Mouse (Mus musculus): ENCODE data around the gene Wipf1.
"Not testable (repeated sequence)": the region's sequence is repeated elsewhere in the genome, so short reads cannot be mapped to it uniquely, and the experiment has no call there.

Wipf1 gene

DNA sequence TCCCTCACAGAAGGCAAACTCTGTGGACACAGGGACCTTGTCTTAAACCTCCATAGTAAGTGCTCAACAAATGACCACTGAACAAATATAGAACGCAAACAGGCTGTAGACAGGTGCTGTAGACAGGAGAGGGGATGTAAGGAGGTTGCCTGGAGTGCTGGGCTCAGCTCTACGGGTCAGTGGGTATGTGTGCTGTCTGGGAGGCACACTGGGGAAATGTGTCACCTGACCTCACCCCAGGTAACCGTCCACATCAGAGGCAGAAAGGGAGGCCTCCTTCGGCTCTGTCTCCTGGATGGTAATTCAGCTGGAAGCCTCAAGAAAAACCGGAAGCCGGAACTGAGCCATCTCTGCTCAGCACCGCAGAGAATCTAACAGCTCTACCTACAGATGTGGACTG is 21.6 kb downstream of the Wipf1 start:
- DNase-seq (ENCODE audit: low spot score in 2 of 2) = no peak

DNA sequence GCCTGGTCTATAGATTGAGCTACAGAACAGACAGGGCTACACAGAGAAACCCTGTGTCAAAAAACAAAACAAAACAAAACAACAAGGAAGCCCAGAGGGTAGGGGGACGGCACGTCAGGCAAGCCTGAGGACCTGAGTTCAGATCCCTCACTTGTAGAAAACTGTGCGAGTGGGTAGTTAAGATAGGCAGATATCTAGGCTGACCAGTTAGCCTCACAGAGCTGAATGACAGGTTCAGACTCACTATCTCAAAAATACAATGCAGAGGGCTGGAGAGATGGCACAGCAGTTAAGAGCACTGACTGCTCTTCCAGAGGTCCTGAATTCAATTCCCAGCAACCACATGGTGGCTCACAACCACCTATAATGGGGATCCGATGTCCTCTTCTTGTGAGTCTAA is 23.2 kb downstream of the Wipf1 start:
- DNase-seq (ENCODE audit: low spot score in 2 of 2) = not testable (repeated sequence)

DNA sequence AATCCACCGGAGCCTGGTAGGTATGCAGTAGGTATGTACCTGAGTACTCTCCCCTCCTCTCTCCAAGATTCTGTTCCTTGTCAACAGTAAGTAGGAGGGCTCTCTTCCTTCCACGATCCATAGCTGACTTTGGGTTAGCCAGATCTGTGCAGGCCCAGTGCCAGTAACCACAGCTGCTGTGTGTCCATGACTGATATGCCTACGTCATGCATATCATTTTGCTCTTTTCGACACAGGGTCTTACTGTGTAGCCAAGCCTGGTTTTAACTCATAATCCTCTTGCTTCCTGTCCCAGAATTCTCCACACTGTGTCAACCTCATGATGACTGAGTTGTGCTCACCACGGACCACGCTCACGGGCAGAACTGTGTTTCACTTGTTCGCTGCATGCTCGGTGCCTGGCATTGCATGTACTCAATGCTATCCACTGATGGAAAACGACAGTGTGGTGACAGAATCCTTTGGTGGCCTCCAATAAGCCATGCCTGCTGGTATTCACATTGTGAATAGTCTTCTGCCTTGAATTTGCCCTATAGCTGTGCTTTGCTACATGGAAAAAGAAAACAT is 26.6 kb downstream of the Wipf1 start:
- DNase-seq (ENCODE audit: low spot score in 2 of 2) = no peak

DNA sequence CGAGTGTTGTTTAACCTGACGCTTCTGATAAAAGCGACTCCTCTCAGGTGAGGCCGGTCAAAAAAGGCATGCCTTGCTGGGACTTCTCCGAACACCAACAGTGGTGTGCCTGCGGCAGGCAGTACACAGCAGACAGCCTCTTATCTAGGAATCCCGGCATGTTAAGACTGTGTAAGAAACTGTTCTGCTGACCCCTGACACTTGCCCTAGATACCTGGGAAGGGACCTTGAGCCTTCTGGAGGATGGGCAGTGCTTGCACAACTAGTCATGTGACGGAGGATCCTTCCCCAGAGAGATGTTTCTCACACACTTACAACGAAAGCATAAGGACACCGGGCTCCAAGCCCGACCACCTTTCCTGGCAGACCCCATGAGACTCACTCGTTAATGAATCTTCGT is 28.7 kb downstream of the Wipf1 start:
- no peak for DNase-seq (ENCODE audit: low spot score in 2 of 2)

DNA sequence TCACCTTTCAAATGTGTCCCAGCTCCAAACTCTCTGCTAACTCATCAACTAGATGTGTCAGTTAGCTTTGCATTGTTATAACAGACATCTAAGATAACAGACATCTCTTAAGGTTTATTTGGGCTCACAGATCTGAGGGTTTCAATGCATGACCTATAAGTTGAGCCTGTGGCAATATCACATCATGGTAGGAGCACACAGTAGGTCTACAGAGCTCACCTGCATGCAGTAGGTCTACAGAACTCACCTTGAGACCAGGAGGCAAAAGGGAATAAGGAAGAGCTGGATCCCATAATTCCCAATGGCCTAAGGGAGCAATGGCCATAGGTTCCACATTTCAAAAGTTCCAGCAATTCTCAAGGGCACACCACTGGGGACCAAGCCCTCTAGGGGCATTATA is 31.2 kb downstream of the Wipf1 start:
- no peak for DNase-seq (ENCODE audit: low spot score in 2 of 2)

DNA sequence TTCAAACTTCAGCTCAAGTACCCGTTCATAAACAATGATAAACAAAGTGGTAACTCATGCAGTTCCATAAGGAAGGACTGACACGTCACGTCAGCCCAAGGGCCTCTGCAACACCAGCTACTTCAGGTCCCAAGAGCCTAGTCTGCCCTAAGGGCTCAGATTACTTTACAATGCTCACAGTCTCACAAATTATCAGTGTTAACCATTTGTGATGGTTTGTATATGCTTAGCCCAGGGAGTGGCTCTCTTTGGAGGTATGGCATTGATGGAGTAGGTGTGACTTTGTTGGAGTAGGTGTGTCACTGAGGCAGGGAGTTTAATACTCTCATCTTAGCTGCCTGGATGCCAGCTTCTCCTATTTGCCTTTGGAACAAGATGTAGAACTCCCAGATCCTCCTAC is 32.0 kb downstream of the Wipf1 start:
- DNase-seq (ENCODE audit: low spot score in 2 of 2) = no peak

DNA sequence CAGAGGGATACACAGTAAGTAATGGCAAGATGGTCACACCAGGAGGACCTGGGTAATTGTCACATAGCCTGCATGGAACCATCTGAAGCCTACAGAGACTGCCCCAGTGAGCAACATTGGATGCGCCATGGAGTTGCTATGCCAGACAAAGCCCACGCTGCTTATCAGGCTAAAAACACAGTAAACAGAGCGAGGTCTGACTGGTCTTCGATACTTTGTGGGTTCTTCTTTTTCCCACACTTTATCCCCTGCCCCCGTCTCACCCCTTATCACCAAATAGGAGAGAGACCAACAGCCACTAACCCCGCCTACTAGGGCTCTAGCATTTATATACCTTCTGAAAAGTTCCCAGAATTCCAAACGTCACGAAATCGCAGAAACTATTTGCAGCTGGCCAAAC is 32.6 kb downstream of the Wipf1 start:
- DNase-seq (ENCODE audit: low spot score in 2 of 2) = no peak

DNA sequence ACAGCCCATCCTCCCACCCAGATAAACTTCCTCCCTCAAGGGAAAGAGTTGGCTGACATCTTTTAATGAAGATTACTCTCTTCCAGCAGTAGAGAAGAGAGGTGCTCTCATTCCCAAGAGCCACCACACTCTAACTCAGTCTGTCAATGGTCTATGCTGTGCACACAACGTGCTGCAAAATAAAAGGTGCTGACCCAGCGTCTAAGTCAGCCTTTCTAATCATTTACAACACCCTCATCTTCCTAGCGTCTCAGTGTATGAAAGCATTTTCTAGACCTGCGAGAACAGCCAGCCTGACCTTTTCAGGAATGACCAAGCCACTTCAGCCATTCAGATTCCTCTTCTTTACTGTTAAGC is 33.2 kb downstream of the Wipf1 start:
- no peak for DNase-seq (ENCODE audit: low spot score in 2 of 2)

DNA sequence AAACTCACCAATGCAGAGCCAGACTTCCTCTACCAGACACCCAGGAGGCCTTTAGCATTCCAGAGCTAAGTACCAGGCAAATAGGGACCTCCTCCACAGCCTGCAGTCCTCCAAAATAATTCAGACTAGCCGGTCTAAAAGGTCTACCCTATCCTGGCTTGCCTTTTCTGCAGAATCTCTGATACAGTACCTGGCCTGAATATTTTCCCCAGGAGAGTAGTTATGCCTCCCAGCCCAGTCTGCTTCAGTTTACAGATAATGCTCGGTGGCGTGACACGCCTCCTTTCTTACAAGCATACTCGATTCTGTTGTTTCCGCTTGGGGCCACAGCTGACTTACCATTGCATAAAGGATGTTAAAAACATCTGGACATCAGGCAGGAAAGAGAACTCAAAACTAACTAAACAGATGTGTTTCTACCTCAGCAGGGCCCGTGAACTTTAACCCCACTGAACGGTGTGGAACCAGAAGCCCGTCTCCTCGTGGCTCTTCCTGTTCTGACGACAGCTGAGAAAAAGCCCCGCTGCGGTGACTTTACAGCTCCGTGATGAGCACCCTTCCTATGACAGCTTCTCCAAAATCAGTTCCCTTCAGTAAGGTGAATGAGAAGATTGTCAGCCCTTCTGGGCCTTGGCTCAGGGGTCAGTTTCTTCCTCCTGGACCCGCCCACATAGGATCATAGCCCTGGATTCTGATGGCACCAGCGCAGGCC is 33.8 kb downstream of the Wipf1 start:
- no peak for DNase-seq (ENCODE audit: low spot score in 2 of 2)

DNA sequence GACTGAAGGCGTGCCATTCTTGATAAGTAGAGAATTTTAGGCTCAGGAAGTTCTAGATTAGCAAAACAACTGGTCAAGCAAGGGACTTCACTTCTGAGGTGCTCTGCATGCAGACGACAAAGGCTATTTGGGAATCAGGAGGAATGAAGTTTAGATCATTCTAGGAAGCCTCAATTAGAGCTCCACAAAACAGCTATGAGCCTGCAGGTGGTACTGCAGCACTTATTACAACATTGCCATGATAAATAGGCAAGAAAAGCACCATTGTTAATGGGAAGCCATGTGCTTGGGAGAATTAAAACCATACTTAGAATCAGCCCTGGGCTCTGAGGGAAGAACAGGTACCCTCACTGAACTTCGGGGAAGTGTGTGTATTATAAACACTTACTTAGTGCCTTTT is 36.0 kb downstream of the Wipf1 start:
- no peak for DNase-seq (ENCODE audit: low spot score in 2 of 2)

DNA sequence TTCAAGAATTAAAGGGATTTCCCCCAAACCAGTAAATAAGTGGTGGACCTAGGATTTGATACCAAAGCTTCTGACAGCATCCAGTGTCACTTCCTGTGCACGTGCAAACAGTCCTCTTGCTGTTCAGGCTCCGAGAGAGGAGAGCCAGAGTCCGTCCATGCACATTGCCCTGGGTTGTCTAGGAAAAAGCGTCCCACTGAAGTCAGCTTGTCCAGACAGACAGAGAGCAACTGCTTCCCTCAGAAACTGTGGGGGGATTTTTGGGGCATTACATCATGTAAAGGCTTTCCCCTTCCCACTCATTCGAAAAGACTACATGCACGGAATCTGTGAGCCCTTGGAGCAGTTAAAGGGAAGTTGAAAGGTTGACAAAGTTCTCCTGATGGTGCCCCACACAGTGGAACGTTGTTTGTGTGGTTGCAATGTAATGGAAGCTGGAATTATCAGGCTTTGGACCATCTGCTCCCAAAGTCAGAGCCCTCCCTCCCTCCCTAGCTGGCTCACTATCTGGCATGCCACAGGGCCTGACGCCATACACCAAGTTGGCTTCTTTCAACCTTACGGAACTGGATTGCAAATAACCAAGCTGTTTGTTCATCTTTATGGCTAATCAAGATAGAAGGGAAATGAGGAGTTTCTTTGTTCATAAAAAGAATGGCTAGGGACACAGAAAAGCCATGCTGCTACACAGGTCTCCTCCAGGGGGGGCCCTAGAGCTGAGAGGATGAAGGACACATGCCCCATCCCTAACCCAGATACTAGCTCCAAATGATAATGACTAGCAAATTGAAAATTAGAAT is 37.9 kb downstream of the Wipf1 start:
- peak in 1 of 2 experiments; percentile 22 for DNase-seq (ENCODE audit: low spot score in 2 of 2)

DNA sequence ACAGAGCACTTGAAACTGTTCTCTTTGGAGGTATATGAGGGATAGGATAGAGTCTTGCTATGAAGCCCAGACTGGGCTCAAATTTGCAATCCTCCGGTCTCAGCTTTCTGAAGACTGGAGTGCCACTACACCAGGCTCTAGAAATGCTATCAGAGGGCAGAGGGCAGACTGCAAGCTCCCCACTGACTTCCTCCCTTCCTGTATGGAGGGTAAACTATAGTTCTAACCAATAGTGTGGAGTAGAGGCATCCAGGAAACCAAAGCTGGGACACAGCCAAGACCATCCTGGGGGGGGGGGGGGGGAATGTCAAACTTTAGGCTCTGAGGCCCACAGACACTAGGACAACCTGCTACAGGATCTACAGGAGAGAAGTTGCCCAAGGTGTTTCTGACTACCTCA is 39.1 kb downstream of the Wipf1 start:
- no peak for DNase-seq (ENCODE audit: low spot score in 2 of 2)

DNA sequence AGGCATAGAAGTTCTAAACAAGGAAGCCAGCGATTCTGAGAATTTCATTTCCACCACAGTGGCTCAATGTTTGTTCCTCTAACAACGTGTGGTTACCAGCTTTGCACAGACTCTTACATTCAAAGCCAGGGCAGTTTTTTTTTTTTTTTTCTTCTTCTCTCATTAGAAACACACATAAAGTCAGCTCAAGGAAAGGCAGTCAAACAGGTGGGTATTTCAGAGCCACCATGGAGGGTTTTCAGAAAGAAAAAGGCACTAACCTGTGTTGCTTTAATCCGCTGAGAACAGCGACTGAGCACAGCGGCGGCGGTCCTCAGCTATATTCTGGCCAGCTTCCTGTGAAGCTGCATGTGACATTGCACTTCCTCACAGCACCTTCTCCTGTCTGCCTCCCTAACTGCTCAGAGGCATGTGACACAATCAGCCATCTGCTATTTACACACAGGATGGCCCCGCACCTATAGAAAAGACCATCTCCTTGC is 43.4 kb downstream of the Wipf1 start:
- DNase-seq (ENCODE audit: low spot score in 2 of 2) = no peak

DNA sequence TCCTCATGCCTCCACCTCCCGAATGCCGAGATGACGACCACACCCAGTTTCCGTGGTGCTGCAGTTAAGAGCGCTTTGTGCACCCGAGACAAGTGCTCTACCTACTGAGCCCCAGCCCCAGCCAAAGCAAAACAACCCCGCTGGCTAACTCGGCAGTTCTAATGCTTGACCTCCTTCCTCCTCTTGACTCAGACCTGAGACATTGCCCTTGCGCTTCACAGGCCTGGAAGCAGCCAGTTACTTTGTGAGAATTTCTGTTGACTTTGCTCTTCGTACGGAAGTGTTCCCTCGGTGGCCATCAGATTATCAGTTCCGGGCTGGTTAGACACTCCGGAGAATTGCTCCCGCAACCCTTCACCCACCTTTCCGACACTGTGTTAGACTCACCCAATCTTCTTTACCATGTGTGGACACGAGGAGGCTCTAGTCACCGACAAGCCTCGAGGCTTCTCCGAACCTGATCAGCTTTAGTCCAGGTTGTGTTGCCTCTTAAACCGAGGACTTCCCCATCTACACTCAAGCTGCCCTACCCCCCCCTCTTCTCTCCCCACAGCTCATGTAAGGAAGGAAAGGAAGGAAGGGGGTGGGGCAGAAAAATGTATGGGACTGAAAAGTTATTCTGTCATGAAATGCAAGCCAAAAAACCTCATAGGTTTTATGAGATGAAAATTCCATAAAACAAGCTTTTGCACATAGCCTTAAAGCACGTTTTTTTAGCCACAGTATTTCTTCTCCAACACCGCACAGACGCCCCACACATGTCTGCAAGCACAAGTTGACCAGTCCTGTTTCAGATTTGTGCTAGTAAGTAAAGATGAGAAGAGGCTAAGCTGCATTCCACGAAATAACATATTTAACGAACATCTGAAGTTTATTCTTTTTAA is 44.1 kb downstream of the Wipf1 start:
- no peak for DNase-seq (ENCODE audit: low spot score in 2 of 2)

DNA sequence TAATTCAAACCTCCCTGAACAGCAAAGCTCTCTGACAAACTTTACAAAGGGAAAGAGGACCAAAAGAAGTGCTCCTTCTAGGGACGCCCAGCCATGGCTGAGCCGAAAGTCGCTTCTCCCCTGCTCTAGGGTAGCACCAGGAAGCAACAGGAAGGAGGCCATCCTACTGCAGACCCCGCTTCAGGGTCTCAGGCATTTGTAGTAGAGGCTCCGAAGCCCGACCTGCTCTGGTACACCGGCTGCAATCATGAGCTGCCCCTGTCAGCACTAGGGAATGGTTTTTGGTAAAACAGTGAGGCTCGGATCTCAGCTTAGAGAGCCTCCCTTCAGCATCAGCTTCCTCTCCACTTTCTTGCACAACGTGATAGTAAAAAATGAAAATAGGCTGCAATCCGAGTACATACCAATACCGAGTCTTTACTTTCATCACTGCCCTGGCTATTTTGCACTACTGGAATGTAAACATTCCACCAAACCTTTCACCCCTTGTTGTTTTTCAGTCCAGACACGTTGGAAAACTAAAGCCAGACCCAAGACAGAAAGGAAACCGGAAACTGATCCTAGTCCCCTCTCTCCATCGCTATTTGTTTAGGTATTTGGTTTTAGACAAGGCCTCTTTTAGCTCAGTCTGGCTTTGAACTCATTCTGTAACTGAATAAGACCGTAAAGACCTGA is 44.8 kb downstream of the Wipf1 start:
- DNase-seq (ENCODE audit: low spot score in 2 of 2) = no peak

DNA sequence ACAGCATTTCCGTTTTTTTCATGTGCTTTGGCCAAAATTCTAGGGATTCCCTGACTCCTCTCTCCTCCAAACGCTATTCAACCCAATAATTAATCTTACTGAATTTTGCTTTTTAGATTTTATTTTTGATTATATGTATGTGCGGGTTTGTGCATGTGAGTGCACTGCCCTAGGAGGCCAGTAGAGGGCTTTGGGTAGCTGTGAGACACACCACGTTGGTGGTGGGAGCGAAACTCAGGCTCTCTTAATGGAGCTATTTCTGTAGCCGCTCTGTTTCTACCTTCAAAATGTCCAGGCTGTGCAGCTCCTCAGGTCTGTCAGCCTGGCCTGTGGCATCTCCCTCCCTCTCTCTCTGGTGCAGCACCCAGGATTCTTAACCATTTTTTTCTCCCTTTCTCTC is 50.7 kb downstream of the Wipf1 start:
- no peak for DNase-seq (ENCODE audit: low spot score in 2 of 2)

DNA sequence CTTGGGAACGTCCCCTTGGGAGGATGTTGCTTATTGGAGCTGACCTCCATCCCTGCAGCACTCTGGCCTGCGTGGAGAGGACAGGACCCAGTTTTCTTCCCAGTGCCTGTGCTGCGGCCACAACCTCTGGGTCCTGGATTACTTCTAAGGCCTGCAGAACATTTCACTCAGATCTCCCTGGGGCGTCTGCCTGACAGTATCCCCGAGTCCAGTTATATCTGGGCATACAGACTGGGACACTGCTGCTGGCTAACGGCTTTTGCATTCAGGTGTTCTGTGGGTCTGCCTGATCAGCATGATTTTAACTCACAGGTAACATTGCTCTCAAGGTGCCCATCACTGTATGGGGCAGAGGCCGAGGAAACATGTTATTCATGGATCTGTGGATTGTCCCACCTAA is 52.0 kb downstream of the Wipf1 start:
- DNase-seq (ENCODE audit: low spot score in 2 of 2) = no peak

DNA sequence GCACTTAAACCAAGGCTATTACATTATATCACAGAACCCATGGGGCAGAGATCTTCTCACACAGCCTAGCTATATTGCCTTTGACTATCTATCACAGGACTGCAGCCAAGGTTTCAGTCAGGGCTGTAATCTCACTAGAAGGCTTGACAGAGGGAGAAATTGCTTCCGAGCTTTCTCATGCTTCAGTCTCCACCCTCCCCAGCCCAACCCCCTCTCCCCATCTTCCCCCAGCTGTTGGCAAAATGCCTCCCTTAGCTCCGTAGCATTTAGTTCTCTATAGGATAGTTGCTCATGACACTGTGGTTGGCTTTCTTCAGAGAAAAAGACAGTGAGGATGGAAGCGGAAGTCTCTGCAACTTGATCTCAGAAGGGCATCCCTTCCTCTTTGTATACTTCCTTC is 54.0 kb downstream of the Wipf1 start:
- DNase-seq (ENCODE audit: low spot score in 2 of 2) = no peak

DNA sequence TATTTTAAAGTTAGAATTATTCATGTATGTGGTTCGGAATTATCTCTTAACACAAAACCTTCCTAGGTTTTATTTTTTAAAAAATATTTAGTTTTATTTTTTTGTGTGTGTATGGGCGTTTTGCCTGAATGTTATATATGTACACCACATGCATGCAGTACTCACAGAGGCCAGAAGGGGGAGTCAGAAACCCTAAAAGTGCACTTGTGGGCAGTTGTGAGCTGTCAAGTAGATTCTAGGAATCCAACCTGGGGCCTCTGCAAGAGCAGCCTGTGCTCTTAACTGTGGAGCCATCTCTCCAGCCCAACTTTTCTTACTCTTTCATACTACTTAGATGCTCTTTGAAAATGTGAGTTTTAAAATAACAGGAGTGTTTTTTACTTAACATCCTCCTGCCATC is 57.4 kb downstream of the Wipf1 start:
- DNase-seq (ENCODE audit: low spot score in 2 of 2) = no peak

DNA sequence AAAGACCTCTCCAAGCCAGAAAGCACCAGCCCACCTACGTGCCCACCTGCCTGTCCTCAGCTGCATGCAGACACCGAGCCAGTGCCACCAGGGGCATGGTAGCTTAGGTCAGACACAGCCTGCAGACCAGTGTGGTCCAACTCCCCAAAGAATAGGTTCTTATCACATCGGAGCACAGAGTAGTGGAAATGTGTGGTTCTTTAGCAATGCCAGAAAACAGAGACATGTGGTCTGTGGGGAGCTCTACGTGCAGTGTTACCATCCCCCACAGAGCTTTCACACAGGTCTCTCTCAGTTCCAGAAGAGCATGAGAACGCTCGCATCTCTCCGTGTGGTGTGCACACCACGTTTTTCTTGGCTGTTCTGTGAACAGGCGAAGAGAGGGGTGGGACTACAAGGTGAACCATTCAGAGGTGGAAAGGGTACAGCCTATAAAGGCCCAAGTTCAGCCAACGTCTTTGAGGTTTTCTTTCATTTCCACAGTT is 59.3 kb downstream of the Wipf1 start:
- no peak for DNase-seq (ENCODE audit: low spot score in 2 of 2)

DNA sequence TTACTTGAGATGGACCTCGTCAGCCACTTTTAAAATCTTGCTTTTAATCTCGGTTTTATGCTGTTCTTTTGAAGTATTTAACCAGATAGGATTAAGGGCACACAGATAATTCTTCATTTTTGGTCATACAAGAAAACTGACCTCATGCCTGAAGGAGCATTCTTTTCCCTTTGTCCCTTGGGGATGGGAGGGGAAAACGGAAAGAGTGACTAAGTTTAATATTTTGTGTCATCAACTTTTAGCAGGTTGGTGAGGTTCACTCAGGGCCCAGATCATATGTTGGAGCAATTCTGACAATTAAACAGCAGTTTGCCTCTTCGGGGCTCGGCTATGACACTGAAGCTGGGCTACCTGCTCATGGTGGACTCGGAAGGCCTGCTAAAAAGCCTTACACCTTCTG is 60.0 kb downstream of the Wipf1 start:
- DNase-seq (ENCODE audit: low spot score in 2 of 2) = no peak
